Mouse (Mus musculus): ENCODE measurements around the gene Vps39.

Vps39 gene

DNA sequence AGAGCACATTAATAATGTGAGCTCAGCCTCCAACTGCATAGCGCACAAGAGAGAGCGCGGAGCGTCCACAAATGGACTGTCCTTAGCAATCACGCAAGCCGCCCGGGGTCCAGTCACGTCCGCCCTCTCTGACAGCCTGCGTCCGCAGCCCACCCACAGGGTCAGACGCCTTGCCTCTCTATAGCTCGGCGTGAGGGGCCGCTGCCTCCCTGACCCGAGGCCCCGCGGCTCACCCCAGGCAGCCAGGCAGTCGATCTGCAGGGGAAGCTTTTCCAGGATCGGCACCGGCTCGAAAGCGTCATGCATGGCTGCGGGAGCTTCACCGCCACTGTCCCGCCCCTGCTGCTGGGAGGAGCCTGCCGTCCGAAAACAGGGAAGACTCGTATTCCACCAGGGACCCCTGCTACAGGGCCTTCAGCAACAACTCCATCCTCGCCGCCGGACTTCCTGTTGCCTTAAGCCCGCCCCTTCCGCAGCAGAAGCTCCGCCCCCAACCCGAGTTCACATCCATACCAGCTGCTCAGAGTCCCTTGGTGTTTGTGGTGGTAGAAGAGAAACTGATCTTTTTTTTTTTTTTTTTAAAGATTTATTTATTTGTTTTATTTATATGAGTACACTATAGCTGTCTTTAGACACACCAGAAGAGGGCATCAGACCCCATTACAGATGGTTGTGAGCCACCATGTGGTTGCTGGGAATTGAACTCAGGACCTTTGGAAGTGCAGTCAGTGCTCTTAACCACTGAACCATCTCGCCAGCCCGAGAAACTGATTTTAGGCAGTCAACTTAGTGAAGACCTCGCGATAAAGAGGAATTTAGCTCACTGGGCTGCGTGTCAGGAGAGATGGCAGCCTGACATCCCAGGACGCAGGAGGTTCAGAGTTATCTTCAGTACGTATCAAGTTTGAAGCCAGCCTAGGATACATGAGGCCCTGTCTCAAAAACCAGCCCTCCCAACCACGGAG is at the start of gene Vps39:
Vps39 (minus strand) TSS at position 456 of the 965 bp plus-strand sequence.
- peak; percentile 89 to 90 for DNase-seq (ENCODE audit: low spot score in 2 of 2)

DNA sequence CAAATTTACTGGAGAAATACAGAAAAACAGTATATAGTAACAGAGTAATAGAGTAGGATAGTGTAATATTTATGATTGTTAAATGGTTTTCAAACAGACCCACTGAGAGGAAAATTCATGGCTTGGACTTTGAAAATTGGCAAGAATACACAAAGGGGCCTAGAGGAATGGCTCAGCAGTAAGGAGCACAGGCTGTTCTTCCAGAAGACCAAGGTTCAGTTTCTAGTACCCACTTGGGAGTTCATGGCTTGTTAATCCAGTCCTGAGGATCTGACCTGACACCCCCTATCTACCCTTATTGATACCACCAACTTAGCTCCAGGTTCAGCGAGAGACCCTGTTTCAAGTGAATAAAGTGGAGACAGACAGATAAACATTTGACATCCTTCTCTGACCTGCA is 45.0 kb upstream of the Vps39 start:
- no peak for DNase-seq (ENCODE audit: low spot score in 2 of 2)

DNA sequence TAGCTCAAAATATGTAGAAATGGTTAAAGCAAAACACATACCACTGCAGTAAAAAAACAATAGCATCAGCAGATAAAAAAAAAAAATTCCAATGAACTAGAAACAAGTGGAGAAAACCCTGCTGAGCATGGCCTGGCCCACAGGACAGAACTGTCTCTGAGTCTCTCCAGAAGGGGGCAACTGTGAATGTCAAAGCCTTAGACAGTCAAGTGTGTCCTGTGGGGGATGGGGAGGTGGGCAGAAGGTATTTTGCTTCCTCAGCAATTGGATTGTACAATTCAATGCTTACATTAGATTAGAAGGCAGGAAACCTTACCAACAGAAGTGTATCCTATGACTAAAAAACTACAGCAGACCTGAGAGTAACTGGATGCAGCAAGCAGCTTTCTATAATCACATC is 39.5 kb upstream of the Vps39 start:
- no peak for DNase-seq (ENCODE audit: low spot score in 2 of 2)

DNA sequence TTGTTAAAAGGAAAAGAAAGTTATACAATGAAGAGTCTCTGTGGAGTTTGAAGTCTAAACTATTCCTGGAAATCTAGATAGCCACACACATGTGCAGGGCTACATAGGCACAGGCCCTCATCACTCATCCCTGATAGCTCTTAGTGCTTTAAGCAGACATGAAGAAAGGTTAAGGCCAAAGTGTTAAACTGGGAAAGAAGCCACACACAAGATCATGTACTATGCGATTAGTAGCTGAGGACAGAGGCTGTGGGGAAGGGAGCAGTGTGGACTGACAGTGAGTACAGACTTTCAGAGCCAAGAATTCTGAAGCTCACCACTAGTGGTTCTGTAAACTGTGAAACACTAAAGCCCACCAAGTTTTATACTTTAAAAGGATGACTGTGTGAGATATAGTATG is 38.0 kb upstream of the Vps39 start:
- DNase-seq (ENCODE audit: low spot score in 2 of 2), result peak in 1 of 2 experiments; percentile 12

DNA sequence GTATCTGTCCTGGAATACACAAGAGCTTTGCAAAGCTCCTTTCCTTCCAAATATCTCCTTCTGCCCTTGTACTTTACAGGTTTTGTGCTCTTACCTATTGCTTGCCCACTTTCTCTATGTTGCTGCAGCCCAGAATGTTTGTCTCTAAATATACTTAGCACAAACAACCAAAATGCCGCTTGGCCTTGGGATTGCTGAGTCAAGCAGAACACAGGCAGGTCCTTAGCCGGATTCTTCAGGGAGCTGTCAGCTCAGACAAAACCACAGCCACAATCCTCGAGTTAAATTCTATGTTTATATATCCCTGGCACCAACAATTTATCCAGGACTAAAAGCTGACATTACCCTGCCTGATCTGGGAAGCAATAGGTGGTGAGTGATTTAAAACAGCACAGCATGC is 36.4 kb upstream of the Vps39 start:
- DNase-seq (ENCODE audit: low spot score in 2 of 2), result no peak

DNA sequence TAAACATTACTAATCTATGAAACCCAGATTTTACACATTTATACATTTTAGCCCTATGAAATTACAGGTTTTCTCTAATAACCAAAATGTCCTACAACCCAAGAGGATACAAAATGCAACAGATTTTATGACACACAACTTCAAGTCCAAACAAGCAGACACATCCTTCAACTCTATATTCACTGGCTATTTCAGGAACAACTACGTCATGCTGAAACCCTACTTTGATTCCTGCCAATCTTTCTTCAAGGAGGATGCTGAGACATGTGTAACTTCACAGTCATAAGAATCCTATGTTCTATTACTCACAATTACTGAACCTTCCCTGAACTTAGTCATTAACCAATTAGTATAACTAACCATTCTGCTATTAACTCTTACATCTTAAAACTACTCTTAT is 34.4 kb upstream of the Vps39 start:
- DNase-seq (ENCODE audit: low spot score in 2 of 2), result no peak

DNA sequence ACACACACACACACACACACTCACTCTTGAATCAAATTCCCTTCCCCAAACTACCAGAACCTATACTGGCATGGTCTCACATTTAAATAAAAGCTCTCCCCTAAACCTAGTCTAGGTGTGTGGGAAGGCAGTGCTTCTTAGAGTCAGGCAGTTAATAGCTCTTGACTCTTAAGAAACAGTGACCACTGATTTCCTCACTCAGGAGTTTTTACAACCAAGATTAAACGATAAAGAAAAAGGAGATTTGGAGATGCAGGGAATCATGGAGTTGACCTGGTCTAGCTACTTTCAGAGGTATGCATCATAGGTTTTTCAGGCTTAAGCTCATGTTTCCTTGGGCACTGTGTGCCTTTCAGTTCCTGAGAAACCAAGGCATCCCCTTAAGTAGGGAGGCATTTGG is 33.3 kb upstream of the Vps39 start:
- no peak for DNase-seq (ENCODE audit: low spot score in 2 of 2)

DNA sequence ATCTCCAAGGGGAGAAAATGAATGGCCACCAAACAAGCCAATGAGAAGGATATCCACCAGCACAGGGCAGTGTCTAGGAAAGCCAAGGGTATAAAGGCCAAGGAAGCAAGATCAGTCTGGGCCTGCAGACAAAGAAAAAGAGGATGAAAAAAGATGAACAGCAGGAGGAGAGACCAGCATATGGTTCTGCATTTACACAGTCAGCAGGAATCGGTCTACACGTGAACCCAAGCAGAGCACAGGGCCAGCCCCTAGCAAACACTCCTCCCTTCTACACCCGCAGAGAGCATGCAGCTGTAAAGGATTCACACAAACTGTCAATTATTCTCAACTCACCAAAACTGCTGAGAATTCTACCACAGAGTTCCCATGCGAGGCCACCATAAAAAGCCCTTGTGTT is 20.9 kb upstream of the Vps39 start:
- no peak for DNase-seq (ENCODE audit: low spot score in 2 of 2)

DNA sequence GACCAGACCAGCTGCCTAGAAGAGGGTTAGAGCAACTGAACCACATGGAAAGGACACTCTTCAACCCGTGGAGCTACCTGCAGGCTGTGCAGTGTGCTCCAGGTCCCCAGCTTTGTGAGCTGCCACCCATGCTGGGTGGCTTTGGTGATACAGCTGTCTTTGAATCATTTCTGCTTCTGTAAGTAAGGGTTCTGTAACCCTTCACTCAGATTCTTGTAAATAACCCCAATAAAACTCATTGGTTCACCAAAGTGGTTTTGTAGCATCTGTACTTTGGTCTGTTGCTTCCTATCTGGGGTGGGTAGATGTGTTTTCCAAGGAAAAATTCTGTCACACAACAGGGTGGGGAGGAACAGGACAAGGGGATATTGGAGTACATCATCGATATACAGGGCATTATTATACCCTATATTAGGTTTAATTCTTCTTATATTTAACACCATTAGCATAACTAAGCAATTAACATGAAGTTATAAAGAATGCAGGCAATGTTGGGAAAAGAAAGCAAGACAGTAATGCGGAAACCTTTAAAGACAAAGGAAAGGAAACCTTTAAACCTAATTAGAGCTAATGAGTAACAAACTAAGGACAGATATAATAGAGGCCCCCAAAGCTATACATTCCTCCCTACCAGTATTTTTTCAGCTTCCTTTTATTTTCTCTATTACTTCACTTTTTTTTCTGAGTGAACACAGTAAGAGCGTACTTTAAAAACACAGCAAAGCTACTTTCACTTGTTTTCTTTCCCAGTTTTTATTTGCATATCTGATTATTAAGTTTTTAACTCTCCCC is 14.7 kb upstream of the Vps39 start:
- DNase-seq (ENCODE audit: low spot score in 2 of 2), result no peak

DNA sequence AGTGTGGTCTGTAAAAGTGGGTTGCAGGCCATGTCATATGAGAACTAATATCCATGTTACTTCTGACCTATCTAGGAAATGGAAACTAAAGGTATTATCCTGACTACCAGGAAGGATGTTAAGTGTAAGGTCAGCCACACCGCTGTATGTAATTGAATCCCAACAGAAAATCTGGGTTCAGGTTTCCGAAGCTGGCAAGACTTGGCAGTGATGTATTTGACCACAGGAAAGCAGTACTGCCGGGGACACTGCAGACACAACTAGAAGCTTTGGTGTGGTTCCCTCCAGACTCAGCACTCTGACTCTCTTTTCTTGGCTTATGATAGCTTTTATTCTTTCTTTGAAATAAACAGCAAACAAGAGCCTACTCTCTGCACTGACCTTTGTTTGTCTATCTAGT is 13.6 kb upstream of the Vps39 start:
- DNase-seq (ENCODE audit: low spot score in 2 of 2), result no peak

DNA sequence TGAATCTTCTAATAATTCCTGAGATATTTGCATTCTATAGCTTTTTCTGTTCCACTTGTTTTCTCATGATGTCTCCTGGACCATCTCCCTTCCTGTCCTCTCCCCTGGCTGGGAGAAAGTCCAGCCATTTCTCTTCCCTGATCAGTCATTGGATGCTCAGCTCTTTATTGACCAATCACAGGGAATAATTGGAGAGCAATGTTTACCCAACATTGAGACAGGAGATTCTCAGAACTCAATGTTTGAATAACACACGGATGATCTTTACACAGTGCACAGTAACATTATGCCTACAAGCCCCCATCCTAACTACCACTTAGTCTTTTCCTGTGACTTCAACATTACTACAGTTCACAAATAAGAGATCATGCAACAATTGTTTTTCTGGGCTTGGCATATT is 7.5 kb upstream of the Vps39 start:
- no peak for DNase-seq (ENCODE audit: low spot score in 2 of 2)

DNA sequence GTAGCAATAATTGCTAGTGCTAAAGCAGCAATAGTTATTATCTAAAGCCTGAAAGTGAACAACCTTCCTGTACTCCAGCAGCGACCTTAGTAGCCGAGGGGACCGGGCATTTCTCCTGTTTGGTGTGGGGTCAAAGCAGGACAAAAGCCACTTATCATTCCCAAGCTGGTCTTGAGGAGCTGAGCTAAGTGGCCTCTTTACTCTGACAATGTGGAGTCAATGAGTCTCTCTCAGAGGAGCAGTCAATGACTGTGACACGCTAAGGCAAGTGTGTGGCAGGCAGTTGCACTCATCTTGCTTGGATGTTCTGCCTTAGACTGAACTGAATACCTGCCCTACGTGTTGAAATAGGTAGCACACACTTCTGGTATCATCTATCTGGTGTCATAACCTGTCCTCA is 1.6 kb downstream of the Vps39 start:
- no peak for DNase-seq (ENCODE audit: low spot score in 2 of 2)

DNA sequence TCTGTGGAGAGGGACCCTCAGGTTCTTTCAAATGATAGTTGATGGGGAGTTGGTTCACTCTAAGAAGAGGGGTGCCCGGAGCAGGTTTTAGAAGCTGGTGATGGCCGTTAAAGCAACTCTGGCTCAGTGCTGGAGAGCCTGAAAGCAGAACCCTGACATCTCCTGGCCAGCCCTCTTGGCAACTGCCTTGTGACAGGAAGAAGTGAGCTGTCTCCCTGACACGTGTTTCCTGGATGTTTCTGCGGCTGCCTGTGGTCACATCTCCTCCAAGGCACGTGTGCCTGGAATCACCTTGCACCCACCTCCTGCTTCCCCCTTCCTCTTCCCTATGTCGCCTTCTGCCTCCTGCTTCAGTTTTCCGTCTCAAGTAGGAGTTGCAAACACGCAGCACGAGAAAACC is 4.8 kb downstream of the Vps39 start:
- DNase-seq (ENCODE audit: low spot score in 2 of 2), result peak; percentile 30 to 70

DNA sequence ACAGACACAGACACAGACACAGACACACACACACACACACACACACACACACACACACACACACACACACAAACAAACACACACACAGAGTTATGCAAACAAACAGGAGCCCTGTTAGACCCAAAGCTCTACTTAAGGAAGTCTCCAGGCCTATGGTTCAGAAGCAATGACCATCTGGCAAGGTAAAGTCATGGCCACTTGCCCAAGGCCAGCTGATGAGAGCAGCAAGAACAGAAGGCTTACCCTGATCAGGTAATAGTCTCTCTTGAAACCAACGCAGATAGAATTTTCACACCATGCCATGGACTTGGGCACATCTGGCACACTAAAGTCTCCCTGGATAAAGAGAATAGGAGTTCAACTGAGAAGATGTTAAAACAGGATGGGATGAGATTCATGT is 11.2 kb downstream of the Vps39 start:
- no peak for DNase-seq (ENCODE audit: low spot score in 2 of 2)

DNA sequence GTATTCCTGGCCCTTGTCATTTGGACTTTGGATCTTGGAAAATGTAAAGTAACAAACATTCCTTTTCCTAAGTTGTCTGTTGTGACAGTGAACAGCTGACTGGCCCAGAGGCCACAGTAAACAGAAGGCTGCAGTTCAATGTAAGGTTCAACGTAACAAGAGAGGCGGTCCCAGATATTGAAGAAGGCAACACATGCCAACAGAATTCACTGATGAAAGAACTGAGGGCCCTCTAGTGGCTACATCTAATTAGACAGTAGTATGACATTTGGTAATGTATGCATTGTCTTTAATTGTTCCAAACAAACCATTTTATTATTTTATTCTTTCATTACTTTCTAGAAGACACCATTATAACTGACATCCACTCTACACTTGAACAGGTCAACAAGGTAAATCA is 15.1 kb downstream of the Vps39 start:
- DNase-seq (ENCODE audit: low spot score in 2 of 2), result no peak

DNA sequence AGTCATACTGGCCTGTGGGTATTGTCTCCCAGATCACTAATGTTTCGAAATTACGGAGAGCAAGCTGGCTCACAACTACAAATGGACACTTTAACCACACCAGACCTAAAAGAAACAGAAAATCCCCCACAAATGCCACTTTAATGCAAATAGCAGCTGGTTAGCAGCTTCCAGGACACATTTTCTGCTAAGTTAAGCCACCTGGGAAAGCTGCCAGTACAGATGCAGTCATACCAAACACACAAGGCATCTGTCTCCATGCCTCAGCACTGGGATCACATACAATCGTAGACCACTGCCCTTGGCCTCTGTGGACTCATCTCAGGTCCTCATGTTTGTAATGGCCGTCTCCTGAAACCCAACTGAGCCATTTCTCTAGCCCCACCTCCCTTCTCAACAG is 21.4 kb downstream of the Vps39 start:
- DNase-seq (ENCODE audit: low spot score in 2 of 2), result no peak

DNA sequence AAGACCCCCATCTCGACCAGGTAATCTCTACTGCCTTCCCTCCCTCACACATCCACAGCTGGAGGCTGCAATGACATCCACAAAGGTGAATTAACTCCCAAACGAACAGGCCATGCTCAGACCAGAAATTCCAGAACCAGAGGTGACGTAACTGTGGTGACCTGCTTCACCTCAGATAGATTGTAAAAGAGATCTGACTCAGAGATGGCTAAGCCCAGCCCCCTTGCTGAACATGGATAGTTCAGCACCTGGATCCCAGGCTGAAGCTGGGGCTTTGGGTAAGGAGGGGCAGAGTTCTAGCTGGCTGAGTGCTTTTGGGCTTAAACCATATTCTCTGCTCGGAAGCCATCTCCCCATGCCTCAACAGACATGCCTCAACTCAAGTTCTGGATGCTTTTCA is 37.9 kb downstream of the Vps39 start:
- DNase-seq (ENCODE audit: low spot score in 2 of 2), result no peak

DNA sequence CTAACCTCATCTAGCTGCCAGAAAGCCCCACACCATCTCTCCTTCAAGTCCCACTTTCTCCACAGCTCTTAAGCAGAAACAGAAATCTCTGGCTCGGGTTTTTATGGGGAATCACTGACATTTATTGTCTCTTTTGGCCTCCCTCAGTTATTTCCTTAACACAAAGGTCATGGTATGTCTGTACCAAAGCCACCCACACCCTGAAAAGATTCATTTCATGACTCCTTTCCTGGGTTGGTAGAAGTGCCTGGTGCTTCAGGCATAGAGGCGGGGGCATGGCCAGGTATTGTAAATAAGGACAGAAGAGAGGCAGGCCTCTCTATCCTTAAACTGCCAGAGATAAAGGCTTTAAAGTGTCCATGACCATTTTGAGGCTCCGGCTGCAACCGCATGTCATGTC is 38.5 kb downstream of the Vps39 start:
- no peak for DNase-seq (ENCODE audit: low spot score in 2 of 2)

DNA sequence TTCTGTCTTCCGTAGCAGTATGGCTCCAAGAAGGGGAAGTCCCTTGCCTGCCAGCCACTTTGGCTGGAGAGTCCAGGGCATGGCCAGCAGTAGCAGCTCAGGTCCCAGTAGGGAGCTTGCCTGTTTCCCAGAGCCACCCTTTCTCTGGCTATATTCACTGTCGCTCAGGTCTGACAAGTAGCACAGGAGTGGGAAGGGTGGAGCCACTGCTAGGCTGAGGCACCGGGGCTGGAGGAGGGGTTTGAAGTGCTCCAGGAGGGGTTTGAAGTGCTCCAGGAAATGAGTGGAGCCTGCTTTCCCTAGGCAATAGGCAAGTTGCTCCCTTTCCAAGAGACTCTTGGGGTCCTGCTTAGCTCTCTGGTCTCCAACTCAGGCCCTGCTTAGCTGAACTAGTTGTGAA is 39.0 kb downstream of the Vps39 start, which contains the start of gene Pla2g4f:
Pla2g4f (minus strand) TSS at position 190 of the 400 bp plus-strand sequence.
- no peak for DNase-seq (ENCODE audit: low spot score in 2 of 2)

DNA sequence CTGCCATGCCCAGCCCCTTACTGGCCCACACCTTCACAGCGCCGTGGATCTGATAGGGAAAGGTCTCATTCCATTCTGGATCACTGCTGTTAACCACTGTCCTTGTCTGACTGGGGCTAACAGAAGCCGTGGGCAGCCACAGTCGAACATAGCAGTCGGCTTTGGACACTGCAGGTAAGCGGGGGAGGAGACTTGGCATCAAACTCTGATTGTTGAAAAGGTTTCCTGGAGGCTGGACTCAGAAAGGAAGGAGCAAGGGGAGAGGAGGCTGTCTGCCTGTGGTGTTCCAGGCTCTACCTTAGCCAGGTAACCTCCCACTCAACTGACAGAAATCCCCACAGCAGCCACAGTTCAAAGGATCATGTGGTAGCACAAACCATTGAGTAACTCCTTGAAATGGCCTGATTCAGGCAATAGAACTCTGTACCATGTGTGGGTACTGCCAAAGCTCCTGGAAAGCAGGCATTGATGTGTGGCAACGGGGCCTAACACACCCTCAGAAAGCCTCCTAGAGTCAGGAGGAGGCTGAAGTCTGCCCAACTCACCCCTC is 40.6 kb downstream of the Vps39 start:
- DNase-seq (ENCODE audit: low spot score in 2 of 2), result no peak

DNA sequence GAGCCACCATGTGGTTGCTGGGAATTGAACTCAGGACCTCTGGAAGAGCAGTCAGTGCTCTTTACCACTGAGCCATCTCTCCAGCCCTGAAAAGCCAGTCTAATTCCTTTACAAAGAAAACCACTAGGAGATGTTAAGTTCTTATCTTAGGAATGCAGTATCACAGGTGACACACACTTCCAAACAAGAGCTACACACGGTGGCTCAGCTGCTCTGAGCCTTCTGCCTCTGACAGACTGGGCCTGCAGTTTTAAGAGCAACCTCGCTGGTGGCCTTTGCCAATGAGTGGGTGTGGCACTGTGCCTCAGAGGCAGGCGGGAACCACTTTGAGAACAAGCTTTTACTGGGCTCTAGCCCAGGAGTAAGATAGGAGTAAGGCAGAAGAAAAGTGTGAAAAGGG is 48.8 kb downstream of the Vps39 start:
- no peak for DNase-seq (ENCODE audit: low spot score in 2 of 2)

DNA sequence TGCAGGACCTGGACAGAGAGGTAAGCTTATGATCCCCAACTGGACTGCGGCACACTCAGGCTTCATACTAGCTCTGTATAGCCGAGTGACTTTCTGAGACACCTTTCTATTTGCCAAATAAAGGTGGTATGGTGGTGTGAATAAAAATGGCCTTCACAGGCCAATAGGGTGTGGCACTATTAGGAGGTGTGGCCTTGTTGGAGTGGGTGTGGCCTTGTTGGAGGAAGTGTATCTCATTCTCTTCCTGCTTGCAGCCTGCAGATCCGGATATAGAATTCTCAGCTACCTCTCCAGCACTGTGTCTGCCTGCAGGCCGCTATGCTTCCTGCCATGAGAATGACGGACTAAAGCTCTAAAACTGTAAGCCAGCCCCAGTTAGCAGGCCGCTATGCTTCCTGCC is 51.9 kb downstream of the Vps39 start:
- DNase-seq (ENCODE audit: low spot score in 2 of 2), result no peak

DNA sequence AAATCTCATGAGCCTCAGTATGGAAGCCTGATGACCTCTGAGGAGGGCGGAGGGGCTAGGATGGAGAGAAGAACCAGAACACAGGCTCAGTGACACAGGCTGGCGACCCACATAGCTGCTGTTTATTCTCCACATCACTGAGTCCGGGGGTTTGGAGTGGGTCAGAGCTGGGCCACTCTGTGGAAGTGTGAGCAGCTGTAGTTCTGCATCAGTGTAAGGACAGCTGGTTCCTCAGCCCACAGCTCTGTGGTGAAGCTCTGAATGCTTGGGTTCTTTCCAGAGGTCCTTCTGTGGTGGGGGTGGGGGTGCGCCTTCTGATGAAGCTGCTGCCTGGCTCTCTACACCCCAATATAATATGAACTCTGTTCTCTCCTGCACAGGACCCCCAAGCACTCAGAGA is 53.1 kb downstream of the Vps39 start:
- no peak for DNase-seq (ENCODE audit: low spot score in 2 of 2)

Data from heart, adult 9 months (tissue).